Mouse (Mus musculus): ENCODE measurements at regions not wholly inside any gene's neighbourhood (a gene's known extent, or its start where the extent isn't known, plus 50 kb on each side); places are given as distances from the start of the nearest gene placed in this dataset.

DNA sequence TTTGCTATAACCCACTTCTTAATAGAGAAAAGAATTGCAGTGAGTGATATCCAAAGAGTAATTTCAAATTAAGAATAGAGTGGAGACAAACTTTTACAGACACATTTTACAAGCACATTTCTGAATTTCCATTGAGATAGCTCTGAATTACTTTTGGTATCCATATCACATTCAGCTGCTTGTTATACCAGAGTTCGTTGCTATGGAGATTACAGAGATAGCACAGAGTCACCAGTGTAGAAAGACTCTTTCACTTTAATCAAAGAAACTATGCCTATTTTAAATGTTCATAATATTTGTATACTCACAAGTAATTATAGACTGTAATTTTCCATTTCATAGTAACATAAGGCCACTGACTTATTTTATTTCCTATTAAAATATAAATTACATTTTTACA lies 52.7 kb upstream of the Slc13a1 start:
- TF ChIP-seq CTCF (IDR thresholded peaks at IDR 0.05; ENCODE audit: extremely low read depth, insufficient read depth, low read length) = no peak
- TF ChIP-seq POLR2A (IDR thresholded peaks at IDR 0.05; ENCODE audit: extremely low read depth, insufficient read depth, low read length) = no peak
